Mouse (Mus musculus): Measurements from ENCODE around the gene Rin3.

GRCm38 (mm10) chr12:102324156-102324885, 41.5 kb downstream of the Rin3 start:
- TF ChIP-seq CTCF (IDR thresholded peaks at IDR 0.05; ENCODE audit: low read depth): no peak
- TF ChIP-seq EP300 (IDR thresholded peaks at IDR 0.05; ENCODE audit: low read depth): peak; percentile 30; the same call in 1 of the 2 replicates
